Mouse (Mus musculus) liver, postnatal 0 days (tissue): ENCODE measurements around the gene Gpc6.

ENCODE experiments used
- CTCF ChIP-seq: sonication (generic); IDR thresholded peaks from 2 replicates; pipeline ENCODE4 v1.5.1; 2016; ENCODE audit warnings: antibody characterized with exemption, low read depth
- EP300 ChIP-seq: IDR thresholded peaks from 2 replicates; pipeline ENCODE4 v1.6.1; 2016; ENCODE audit warnings: antibody characterized with exemption, low read depth, mild to moderate bottlenecking

DNA sequence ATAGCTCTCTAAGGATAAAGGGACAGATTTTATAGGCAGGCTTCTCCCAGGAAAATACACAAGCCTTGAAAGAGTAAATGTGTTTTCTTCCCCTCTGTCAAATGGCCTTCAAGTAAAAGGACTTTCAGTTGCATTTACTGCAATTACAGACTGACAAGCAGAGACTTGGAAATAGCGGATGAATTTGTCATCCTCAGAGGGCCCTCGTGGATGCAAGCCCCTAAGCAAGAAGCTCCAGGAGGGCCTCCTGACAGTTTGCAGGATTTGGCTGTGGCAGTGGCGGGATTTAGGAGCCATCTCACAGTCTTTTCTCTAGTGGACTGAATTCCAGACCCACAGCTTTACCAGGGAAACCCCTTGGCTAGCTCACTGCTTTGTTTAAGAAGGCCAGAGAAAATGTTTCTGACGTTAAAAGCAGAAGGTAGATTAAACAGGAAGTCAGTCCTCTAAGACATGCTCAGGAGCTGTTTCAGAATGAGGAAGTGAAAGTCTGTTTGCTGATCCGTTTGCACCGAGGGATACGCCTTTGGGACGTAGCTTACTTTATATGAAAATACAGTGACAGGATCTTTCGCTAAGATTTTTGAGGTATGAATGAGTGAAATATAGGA is 700.1 kb downstream of the Gpc6 start:
- TF ChIP-seq CTCF: no peak
- TF ChIP-seq EP300: 0 out of 2 replicates have a peak, but pooled peaks have one; percentile 11
